Mouse (Mus musculus) neural tube, embryonic 12.5 days (tissue): ENCODE data around the gene Wfdc1. TPM values are rescaled to one million over a fixed set of nuclear protein-coding genes. Genes with fewer than 3 reads are reported as not detected.

Source experiments
- ATAC-seq: fragments of 200-750 bp; cut with Nextera tagmentation; 2 replicates; pipeline ENCODE4 v1.8.0; 2017; ENCODE audit warnings: low read depth, mild to moderate bottlenecking, moderate TSS enrichment, moderate library complexity; ENCODE audit not compliant: low FRiP score
- H3K27ac ChIP-seq: fragments of 300-500 bp; sonication (generic); 2 replicates; pipeline ENCODE4 v1.5.1; 2016
- H3K27me3 ChIP-seq: fragments of 300-500 bp; sonication (generic); replicated peaks from 2 replicates; pipeline ENCODE4 v1.6.1; 2016; ENCODE audit warnings: mild to moderate bottlenecking
- H3K36me3 ChIP-seq: fragments of 300-500 bp; sonication (generic); 2 replicates; pipeline ENCODE4 v1.6.1; 2016; ENCODE audit warnings: mild to moderate bottlenecking
- H3K4me1 ChIP-seq: fragments of 300-500 bp; sonication (generic); 2 replicates; pipeline ENCODE4 v1.6.1; 2016
- H3K4me2 ChIP-seq: fragments of 300-500 bp; sonication (generic); replicated peaks from 2 replicates; pipeline ENCODE4 v1.6.1; 2016; ENCODE audit warnings: mild to moderate bottlenecking
- H3K4me3 ChIP-seq: fragments of 300-500 bp; sonication (generic); 2 replicates; pipeline ENCODE4 v1.5.1; 2016
- H3K9ac ChIP-seq: fragments of 300-500 bp; sonication (generic); 2 replicates; pipeline ENCODE4 v1.6.1; 2016; ENCODE audit warnings: mild to moderate bottlenecking
- H3K9me3 ChIP-seq: fragments of 300-500 bp; sonication (generic); 2 replicates; pipeline ENCODE4 v1.6.1; 2016; ENCODE audit warnings: mild to moderate bottlenecking
- WGBS: fragments of 180-500 bp; shearing (Covaris S2); methylation state at CpG from one replicate; pipeline ENCODE4 v1.1.7; 2016; 5-methylcytosine and 5-hydroxymethylcytosine counted together
- polyA plus RNA-seq: library from polyadenylated mRNA; unstranded; fragments of >200 nt; fragmentation: Nextera tagmentation; extraction: Ambion mirVana; gene quantifications from 2 replicates; pipeline ENCODE4 v1.2.1, GENCODE M21; 2016

The Wfdc1 gene
- polyA plus RNA-seq, 1 experiment from 2014 or later, result 0.82 TPM

- Histone ChIP-seq H3K4me2 (no peak overlapping the region), H3K9me3 (no peaks in the 10 kb centered on the region), H3K36me3 (no peaks in the 10 kb centered on the region), H3K27me3 (no peaks in the 10 kb centered on the region), H3K27ac (no peak overlapping the region), H3K4me3 (no peak overlapping the region), H3K9ac (no peak overlapping the region), H3K4me1 (peaks cover 19% of the 10 kb centered on the region)
- WGBS, result 42% methylated on average over 10 of the region's 10 CpGs
- ATAC-seq, result no peak
Observed at GRCm38 (mm10) chr8:119627613-119628359, 38.4 kb upstream of the Wfdc1 start.

DNA sequence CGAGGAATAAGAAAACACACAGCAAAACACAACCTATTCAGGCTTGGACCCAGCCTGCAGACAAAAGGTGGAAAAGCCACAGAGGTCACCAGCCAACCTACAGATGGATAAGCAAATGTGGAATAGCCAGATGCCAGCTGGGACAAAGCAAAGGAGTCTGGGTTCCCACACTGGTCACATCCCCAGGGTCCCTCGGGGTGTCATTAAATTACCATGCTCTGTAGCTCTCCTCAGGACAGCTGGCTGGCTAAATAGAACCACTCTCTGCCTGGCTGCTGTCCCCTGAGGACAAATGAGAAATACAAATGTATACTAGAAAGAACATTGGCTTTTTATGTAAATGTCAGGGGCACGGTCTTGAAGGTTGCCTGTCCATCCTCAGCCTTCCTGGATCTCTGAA is 35.3 kb upstream of the Wfdc1 start:
- no peak for ATAC-seq
- H3K27ac ChIP-seq, result no peak overlapping the region
- no peaks in the 10 kb centered on the region for H3K9me3 ChIP-seq
- H3K4me3 ChIP-seq, result no peak overlapping the region
- peaks cover 38% of the 10 kb centered on the region for H3K4me1 ChIP-seq
- H3K36me3 ChIP-seq, result no peaks in the 10 kb centered on the region
- H3K4me2 ChIP-seq, result no peak overlapping the region
- H3K27me3 ChIP-seq, result peaks cover 14% of the 10 kb centered on the region; the same call in 1 of the 2 replicates
- WGBS, result 20% methylated on average over 3 of the region's 3 CpGs
- no peak overlapping the region for H3K9ac ChIP-seq

DNA sequence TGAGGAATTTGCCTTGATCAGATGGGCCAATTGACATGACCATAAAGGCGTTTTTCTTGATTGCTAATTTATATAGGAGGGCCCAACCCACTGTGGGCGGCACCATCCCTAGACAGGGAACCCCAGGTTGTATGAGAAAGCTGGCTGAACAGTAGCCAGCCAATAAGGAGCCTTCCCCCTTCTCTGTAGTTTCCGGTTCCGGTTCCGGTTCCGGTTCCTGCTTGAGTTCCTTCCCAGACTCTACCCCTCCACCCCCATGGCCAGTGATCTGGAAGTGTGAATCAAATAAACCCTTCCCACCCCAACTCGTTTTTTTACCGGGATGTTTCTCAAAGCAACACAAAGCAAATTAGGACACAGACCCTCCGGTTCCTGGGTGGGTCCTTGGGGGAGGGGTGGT is 33.9 kb upstream of the Wfdc1 start:
- H3K36me3 ChIP-seq, result no peaks in the 10 kb centered on the region
- 88% methylated on average over 9 of the region's 9 CpGs for WGBS
- H3K4me2 ChIP-seq, result no peak overlapping the region
- H3K4me1 ChIP-seq, result peaks cover 39% of the 10 kb centered on the region
- no peak for ATAC-seq
- H3K4me3 ChIP-seq, result no peak overlapping the region
- H3K27ac ChIP-seq, result no peak overlapping the region
- no peaks in the 10 kb centered on the region for H3K9me3 ChIP-seq
- no peak overlapping the region for H3K9ac ChIP-seq
- peaks cover 14% of the 10 kb centered on the region; the same call in 1 of the 2 replicates for H3K27me3 ChIP-seq

- H3K9me3 ChIP-seq, result no peaks in the 10 kb centered on the region
- H3K36me3 ChIP-seq, result no peaks in the 10 kb centered on the region
- no peak overlapping the region for H3K4me3 ChIP-seq
- peaks cover 35% of the 10 kb centered on the region for H3K4me1 ChIP-seq
- H3K9ac ChIP-seq, result no peak overlapping the region
- H3K4me2 ChIP-seq, result no peak overlapping the region
- peaks cover 14% of the 10 kb centered on the region; the same call in 1 of the 2 replicates for H3K27me3 ChIP-seq
- no peak overlapping the region for H3K27ac ChIP-seq
- no peak for ATAC-seq
- 54% methylated on average over 29 of the region's 29 CpGs for WGBS
Observed at GRCm38 (mm10) chr8:119632909-119633308, 33.3 kb upstream of the Wfdc1 start.

- 25% methylated on average over 14 of the region's 14 CpGs for WGBS
- H3K27me3 ChIP-seq, result peaks cover 14% of the 10 kb centered on the region; the same call in 1 of the 2 replicates
- H3K27ac ChIP-seq, result no peak overlapping the region
- H3K9ac ChIP-seq, result no peak overlapping the region
- H3K4me1 ChIP-seq, result peaks cover 32% of the 10 kb centered on the region
- no peaks in the 10 kb centered on the region for H3K36me3 ChIP-seq
- H3K9me3 ChIP-seq, result no peaks in the 10 kb centered on the region
- ATAC-seq, result no peak
- no peak overlapping the region for H3K4me3 ChIP-seq
- no peak overlapping the region for H3K4me2 ChIP-seq
Observed at GRCm38 (mm10) chr8:119634616-119635336, 31.4 kb upstream of the Wfdc1 start.

DNA sequence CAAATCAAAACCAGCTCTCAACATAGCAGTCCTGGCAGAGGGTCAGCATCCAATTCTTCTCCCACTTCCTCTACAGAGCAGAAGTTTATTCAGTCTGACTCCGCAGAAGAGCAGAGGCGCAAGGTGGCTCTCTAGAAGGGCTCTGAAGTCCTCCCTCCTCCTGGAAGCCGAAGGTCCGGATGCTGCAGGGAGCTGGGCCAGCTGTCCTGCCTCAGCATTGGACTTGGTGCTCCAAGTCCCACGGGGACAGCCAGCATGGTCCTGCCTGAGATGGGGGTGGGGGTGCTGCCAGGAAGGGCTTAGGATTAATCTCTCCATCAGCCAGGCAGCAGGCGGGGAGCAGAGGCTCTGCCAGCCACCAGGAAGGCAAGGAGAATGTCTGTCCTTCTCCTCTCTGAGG is 30.8 kb upstream of the Wfdc1 start, which contains the start of gene Kcng4:
TSS of gene Kcng4 (minus strand) at position 303 of the 400 bp plus-strand sequence.
- Histone ChIP-seq H3K36me3 (no peaks in the 10 kb centered on the region), H3K9ac (no peak within 1 kb of the TSS), H3K27me3 (peaks cover 14% of the 10 kb centered on the region; the same call in 1 of the 2 replicates), H3K4me1 (peaks cover 32% of the 10 kb centered on the region), H3K27ac (no peak within 1 kb of the TSS), H3K4me2 (no peak within 1 kb of the TSS), H3K4me3 (no peak within 1 kb of the TSS), H3K9me3 (no peaks in the 10 kb centered on the region)
- WGBS, result 57% methylated on average over 6 of the region's 6 CpGs
- no peak for ATAC-seq

- no peak overlapping the region for H3K4me3 ChIP-seq
- no peak overlapping the region for H3K4me2 ChIP-seq
- ATAC-seq, result no peak
- H3K27me3 ChIP-seq, result peaks cover 14% of the 10 kb centered on the region; the same call in 1 of the 2 replicates
- no peak overlapping the region for H3K27ac ChIP-seq
- H3K9me3 ChIP-seq, result no peaks in the 10 kb centered on the region
- H3K36me3 ChIP-seq, result no peaks in the 10 kb centered on the region
- H3K9ac ChIP-seq, result no peak overlapping the region
- H3K4me1 ChIP-seq, result peaks cover 26% of the 10 kb centered on the region
- 63% methylated on average over 2 of the region's 2 CpGs for WGBS
Observed at GRCm38 (mm10) chr8:119635958-119636357, 30.2 kb upstream of the Wfdc1 start.

- no peak overlapping the region for H3K4me2 ChIP-seq
- H3K9me3 ChIP-seq, result no peaks in the 10 kb centered on the region
- H3K27ac ChIP-seq, result no peak overlapping the region
- no peak overlapping the region for H3K4me3 ChIP-seq
- no peak for ATAC-seq
- no peak overlapping the region for H3K9ac ChIP-seq
- peaks cover 16% of the 10 kb centered on the region; the same call in 1 of the 2 replicates for H3K27me3 ChIP-seq
- peaks cover 21% of the 10 kb centered on the region for H3K4me1 ChIP-seq
- no peaks in the 10 kb centered on the region for H3K36me3 ChIP-seq
- 64% methylated on average over 7 of the region's 7 CpGs for WGBS
Observed at GRCm38 (mm10) chr8:119636766-119637165, 29.4 kb upstream of the Wfdc1 start.

- Histone ChIP-seq H3K9ac (no peak overlapping the region), H3K4me3 (no peak overlapping the region), H3K4me2 (no peak overlapping the region), H3K36me3 (no peaks in the 10 kb centered on the region), H3K27ac (no peak overlapping the region), H3K27me3 (peaks cover 16% of the 10 kb centered on the region; the same call in 1 of the 2 replicates), H3K4me1 (peaks cover 21% of the 10 kb centered on the region), H3K9me3 (no peaks in the 10 kb centered on the region)
- WGBS, result 87% methylated on average over 4 of the region's 4 CpGs
- no peak for ATAC-seq
Observed at GRCm38 (mm10) chr8:119637381-119637780, 28.8 kb upstream of the Wfdc1 start.

DNA sequence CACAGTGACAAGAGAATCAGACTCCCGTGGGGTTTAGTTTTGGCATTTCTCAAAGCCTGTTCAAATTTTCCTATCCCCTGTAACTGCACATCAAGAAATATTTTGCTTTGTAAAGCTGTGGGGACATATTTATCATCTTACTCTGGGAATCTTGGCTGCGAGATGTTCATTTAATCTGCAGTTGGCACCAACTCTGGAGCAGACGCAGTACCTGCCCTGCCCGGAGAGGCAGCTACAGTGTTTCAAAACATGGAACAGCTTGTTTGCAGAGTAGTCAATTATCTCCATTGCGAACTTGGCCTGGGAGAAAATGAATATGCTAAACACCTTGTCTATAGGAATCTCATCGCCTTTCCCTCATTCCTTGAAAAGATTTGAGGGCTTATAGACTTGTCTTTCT is 27.9 kb upstream of the Wfdc1 start:
- 88% methylated on average over 6 of the region's 6 CpGs for WGBS
- H3K27ac ChIP-seq, result no peak overlapping the region
- H3K36me3 ChIP-seq, result no peaks in the 10 kb centered on the region
- H3K4me1 ChIP-seq, result peaks cover 16% of the 10 kb centered on the region
- ATAC-seq, result no peak
- H3K9me3 ChIP-seq, result no peaks in the 10 kb centered on the region
- peaks cover 12% of the 10 kb centered on the region; the same call in 1 of the 2 replicates for H3K27me3 ChIP-seq
- no peak overlapping the region for H3K9ac ChIP-seq
- H3K4me2 ChIP-seq, result no peak overlapping the region
- H3K4me3 ChIP-seq, result no peak overlapping the region

- Histone ChIP-seq H3K27ac (no peak overlapping the region), H3K4me2 (no peak overlapping the region), H3K9ac (no peak overlapping the region), H3K27me3 (0 out of 2 replicates have a peak, but pooled peaks cover 6% of the 10 kb centered on the region), H3K4me1 (peaks cover 11% of the 10 kb centered on the region), H3K9me3 (no peaks in the 10 kb centered on the region), H3K4me3 (no peak overlapping the region), H3K36me3 (no peaks in the 10 kb centered on the region)
- WGBS, result 25% methylated on average over 7 of the region's 7 CpGs
- no peak for ATAC-seq
Observed at GRCm38 (mm10) chr8:119639798-119640197, 26.4 kb upstream of the Wfdc1 start.

GRCm38 (mm10) chr8:119641058-119641457 is 25.1 kb upstream of the Wfdc1 start:
- Histone ChIP-seq H3K9me3 (no peaks in the 10 kb centered on the region), H3K27me3 (0 out of 2 replicates have a peak, but pooled peaks cover 2% of the 10 kb centered on the region), H3K9ac (no peak overlapping the region), H3K4me3 (no peak overlapping the region), H3K27ac (no peak overlapping the region), H3K36me3 (no peaks in the 10 kb centered on the region), H3K4me2 (no peak overlapping the region), H3K4me1 (peaks cover 6% of the 10 kb centered on the region; the same call in 1 of the 2 replicates)
- no peak for ATAC-seq
- WGBS, result 86% methylated on average over 5 of the region's 5 CpGs
